Mouse (Mus musculus): Measurements from ENCODE around the gene Nav2. TPM values are rescaled to one million over a fixed set of nuclear protein-coding genes. Genes with fewer than 3 reads are reported as not detected.
A peak's percentile ranks its signal among the peaks of the same experiment; 100 is the strongest.

The Nav2 gene
- polyA plus RNA-seq, 1 experiment from 2014 or later: 22.4 TPM

GRCm38 (mm10) chr7:49373661-49374060 lies 465.1 kb downstream of the Nav2 start:
- Histone ChIP-seq H3K27me3 (replicated peaks; ENCODE audit: insufficient read depth, low read length) (no peaks in the 10 kb centered on the region), H3K36me3 (ENCODE audit: insufficient read depth, low read length) (no peaks in the 10 kb centered on the region), H3K4me3 (ENCODE audit: low read depth, low read length) (no peak overlapping the region), H3K27ac (ENCODE audit: low read length) (no peak overlapping the region), H3K4me1 (ENCODE audit: insufficient read depth, low read depth, low read length) (no peaks in the 10 kb centered on the region; the same call in 1 of the 2 replicates), H3K9me3 (ENCODE audit: low read length) (no peaks in the 10 kb centered on the region), H3K4me2 (replicated peaks; ENCODE audit: low read depth, low read length) (no peak overlapping the region), H3K9ac (replicated peaks; ENCODE audit: low read depth) (no peak overlapping the region)
- DNase-seq (ENCODE audit: low spot score): no peak
- no peak for ATAC-seq
- TF ChIP-seq EP300 (IDR thresholded peaks at IDR 0.05) (no peak), CTCF (IDR thresholded peaks at IDR 0.05) (no peak)
- 73% methylated on average over 3 of the region's 3 CpGs for WGBS

GRCm38 (mm10) chr7:49375499-49375974 lies 467.0 kb downstream of the Nav2 start:
- H3K4me2 ChIP-seq (replicated peaks; ENCODE audit: low read depth, low read length): no peak overlapping the region
- 0 out of 2 replicates have a peak overlapping the region, but pooled peaks have one; percentile 22 for H3K27ac ChIP-seq (ENCODE audit: low read length)
- no peak overlapping the region for H3K9ac ChIP-seq (replicated peaks; ENCODE audit: low read depth)
- no peaks in the 10 kb centered on the region for H3K27me3 ChIP-seq (replicated peaks; ENCODE audit: insufficient read depth, low read length)
- WGBS: 16% methylated on average over 9 of the region's 9 CpGs
- no peaks in the 10 kb centered on the region for H3K9me3 ChIP-seq (ENCODE audit: low read length)
- DNase-seq (ENCODE audit: low spot score): peak; percentile 90
- H3K4me3 ChIP-seq (ENCODE audit: low read depth, low read length): no peak overlapping the region
- H3K36me3 ChIP-seq (ENCODE audit: insufficient read depth, low read length): no peaks in the 10 kb centered on the region
- peak; percentile 87 for ATAC-seq
- H3K4me1 ChIP-seq (ENCODE audit: insufficient read depth, low read depth, low read length): no peaks in the 10 kb centered on the region; the same call in 1 of the 2 replicates
- TF ChIP-seq EP300 (IDR thresholded peaks at IDR 0.05) (peak; percentile 57), CTCF (IDR thresholded peaks at IDR 0.05) (peak; percentile 15)

- 43% methylated on average over 5 of the region's 5 CpGs for WGBS
- H3K27ac ChIP-seq (ENCODE audit: low read length): no peak overlapping the region
- no peak overlapping the region for H3K4me2 ChIP-seq (replicated peaks; ENCODE audit: low read depth, low read length)
- no peak for ATAC-seq
- H3K9me3 ChIP-seq (ENCODE audit: low read length): no peaks in the 10 kb centered on the region
- no peak overlapping the region for H3K9ac ChIP-seq (replicated peaks; ENCODE audit: low read depth)
- no peak overlapping the region for H3K4me3 ChIP-seq (ENCODE audit: low read depth, low read length)
- DNase-seq (ENCODE audit: low spot score): no peak
- no peaks in the 10 kb centered on the region; the same call in 1 of the 2 replicates for H3K4me1 ChIP-seq (ENCODE audit: insufficient read depth, low read depth, low read length)
- H3K27me3 ChIP-seq (replicated peaks; ENCODE audit: insufficient read depth, low read length): no peaks in the 10 kb centered on the region
- TF ChIP-seq CTCF (IDR thresholded peaks at IDR 0.05): no peak
- TF ChIP-seq EP300 (IDR thresholded peaks at IDR 0.05): no peak
- H3K36me3 ChIP-seq (ENCODE audit: insufficient read depth, low read length): no peaks in the 10 kb centered on the region
Observed at GRCm38 (mm10) chr7:49378608-49379007, 470.1 kb downstream of the Nav2 start.

GRCm38 (mm10) chr7:49380940-49381339 lies 472.4 kb downstream of the Nav2 start:
- no peak overlapping the region for H3K4me2 ChIP-seq (replicated peaks; ENCODE audit: low read depth, low read length)
- no peak overlapping the region for H3K4me3 ChIP-seq (ENCODE audit: low read depth, low read length)
- 69% methylated on average over 9 of the region's 9 CpGs for WGBS
- H3K27me3 ChIP-seq (replicated peaks; ENCODE audit: insufficient read depth, low read length): no peaks in the 10 kb centered on the region
- no peak overlapping the region for H3K27ac ChIP-seq (ENCODE audit: low read length)
- no peak for DNase-seq (ENCODE audit: low spot score)
- H3K9me3 ChIP-seq (ENCODE audit: low read length): no peaks in the 10 kb centered on the region
- ATAC-seq: no peak
- H3K36me3 ChIP-seq (ENCODE audit: insufficient read depth, low read length): no peaks in the 10 kb centered on the region
- no peaks in the 10 kb centered on the region for H3K4me1 ChIP-seq (ENCODE audit: insufficient read depth, low read depth, low read length)
- TF ChIP-seq CTCF (IDR thresholded peaks at IDR 0.05) (no peak), EP300 (IDR thresholded peaks at IDR 0.05) (no peak)
- H3K9ac ChIP-seq (replicated peaks; ENCODE audit: low read depth): no peak overlapping the region

GRCm38 (mm10) chr7:49382884-49383283 lies 474.4 kb downstream of the Nav2 start:
- H3K4me2 ChIP-seq (replicated peaks; ENCODE audit: low read depth, low read length): no peak overlapping the region
- no peaks in the 10 kb centered on the region for H3K4me1 ChIP-seq (ENCODE audit: insufficient read depth, low read depth, low read length)
- no peaks in the 10 kb centered on the region for H3K36me3 ChIP-seq (ENCODE audit: insufficient read depth, low read length)
- H3K27ac ChIP-seq (ENCODE audit: low read length): no peak overlapping the region
- H3K27me3 ChIP-seq (replicated peaks; ENCODE audit: insufficient read depth, low read length): no peaks in the 10 kb centered on the region
- DNase-seq (ENCODE audit: low spot score): no peak
- H3K9me3 ChIP-seq (ENCODE audit: low read length): no peaks in the 10 kb centered on the region
- no peak overlapping the region for H3K4me3 ChIP-seq (ENCODE audit: low read depth, low read length)
- 53% methylated on average over 10 of the region's 10 CpGs for WGBS
- TF ChIP-seq EP300 (IDR thresholded peaks at IDR 0.05): no peak
- TF ChIP-seq CTCF (IDR thresholded peaks at IDR 0.05): no peak
- H3K9ac ChIP-seq (replicated peaks; ENCODE audit: low read depth): no peak overlapping the region
- no peak for ATAC-seq

- H3K27ac ChIP-seq (ENCODE audit: low read length): no peak overlapping the region
- H3K9me3 ChIP-seq (ENCODE audit: low read length): no peaks in the 10 kb centered on the region
- H3K4me1 ChIP-seq (ENCODE audit: insufficient read depth, low read depth, low read length): peaks cover 5% of the 10 kb centered on the region; the same call in 1 of the 2 replicates
- 70% methylated on average over 2 of the region's 2 CpGs for WGBS
- no peak overlapping the region for H3K9ac ChIP-seq (replicated peaks; ENCODE audit: low read depth)
- H3K36me3 ChIP-seq (ENCODE audit: insufficient read depth, low read length): no peaks in the 10 kb centered on the region
- DNase-seq (ENCODE audit: low spot score) (no peak), ATAC-seq (no peak)
- no peak overlapping the region for H3K4me2 ChIP-seq (replicated peaks; ENCODE audit: low read depth, low read length)
- H3K4me3 ChIP-seq (ENCODE audit: low read depth, low read length): no peak overlapping the region
- TF ChIP-seq CTCF (IDR thresholded peaks at IDR 0.05) (no peak), EP300 (IDR thresholded peaks at IDR 0.05) (no peak)
- no peaks in the 10 kb centered on the region for H3K27me3 ChIP-seq (replicated peaks; ENCODE audit: insufficient read depth, low read length)
Observed at GRCm38 (mm10) chr7:49388137-49388536, 479.6 kb downstream of the Nav2 start.

GRCm38 (mm10) chr7:49390312-49390711 lies 481.8 kb downstream of the Nav2 start:
- WGBS: 70% methylated on average over 3 of the region's 3 CpGs
- Histone ChIP-seq H3K9ac (replicated peaks; ENCODE audit: low read depth) (no peak overlapping the region), H3K36me3 (ENCODE audit: insufficient read depth, low read length) (no peaks in the 10 kb centered on the region), H3K4me1 (ENCODE audit: insufficient read depth, low read depth, low read length) (peaks cover 5% of the 10 kb centered on the region; the same call in 1 of the 2 replicates), H3K9me3 (ENCODE audit: low read length) (no peaks in the 10 kb centered on the region), H3K27ac (ENCODE audit: low read length) (no peak overlapping the region), H3K4me3 (ENCODE audit: low read depth, low read length) (no peak overlapping the region), H3K4me2 (replicated peaks; ENCODE audit: low read depth, low read length) (no peak overlapping the region), H3K27me3 (replicated peaks; ENCODE audit: insufficient read depth, low read length) (no peaks in the 10 kb centered on the region)
- ATAC-seq: no peak
- TF ChIP-seq CTCF (IDR thresholded peaks at IDR 0.05) (no peak), EP300 (IDR thresholded peaks at IDR 0.05) (no peak)
- no peak for DNase-seq (ENCODE audit: low spot score)

Measured in lung, postnatal 0 days (tissue).